Mouse (Mus musculus) lung, postnatal 0 days (tissue): ENCODE data around the gene Spata25. TPM values are rescaled to one million over a fixed set of nuclear protein-coding genes. Genes with fewer than 3 reads are reported as not detected.

Experiments used
- ATAC-seq: fragments of 200-750 bp; cut with Nextera tagmentation; 2 replicates; pipeline ENCODE4 v1.8.0; 2017; ENCODE audit warnings: moderate library complexity
- DNase-seq: peaks from one replicate; pipeline ENCODE4 v3.0.0-alpha.2; 2016; ENCODE audit warnings: low spot score
- H3K27ac ChIP-seq: fragments of 300-500 bp; sonication (generic); 2 replicates; pipeline ENCODE4 v1.5.1; 2014; ENCODE audit warnings: antibody characterized with exemption, mild to moderate bottlenecking, low read length, mixed read lengths
- H3K27me3 ChIP-seq: fragments of 300-500 bp; sonication (generic); replicated peaks from 2 replicates; pipeline ENCODE4 v1.6.1; 2014; ENCODE audit warnings: low read length, mixed read lengths; ENCODE audit not compliant: insufficient read depth
- H3K36me3 ChIP-seq: fragments of 300-500 bp; sonication (generic); 2 replicates; pipeline ENCODE4 v1.6.1; 2014; ENCODE audit warnings: low read length, mixed read lengths; ENCODE audit not compliant: insufficient read depth
- H3K4me1 ChIP-seq: fragments of 300-500 bp; sonication (generic); 2 replicates; pipeline ENCODE4 v1.6.1; 2014; ENCODE audit warnings: antibody characterized with exemption, low read depth, low read length, mixed read lengths; ENCODE audit not compliant: insufficient read depth
- H3K4me2 ChIP-seq: fragments of 300-500 bp; sonication (generic); replicated peaks from 2 replicates; pipeline ENCODE4 v1.6.1; 2014; ENCODE audit warnings: low read depth, mild to moderate bottlenecking, low read length, moderate library complexity, mixed read lengths
- H3K4me3 ChIP-seq: fragments of 300-500 bp; sonication (generic); 2 replicates; pipeline ENCODE4 v1.5.1; 2014; ENCODE audit warnings: low read depth, low read length
- H3K9ac ChIP-seq: fragments of 300-500 bp; sonication (generic); replicated peaks from 2 replicates; pipeline ENCODE4 v1.6.1; 2014; ENCODE audit warnings: low read depth, mild to moderate bottlenecking
- H3K9me3 ChIP-seq: fragments of 300-500 bp; sonication (generic); 2 replicates; pipeline ENCODE4 v1.6.1; 2016; ENCODE audit warnings: low read length, mixed read lengths
- CTCF ChIP-seq: IDR thresholded peaks from 2 replicates; pipeline ENCODE4 v1.5.1; 2016; ENCODE audit warnings: antibody characterized with exemption, mild to moderate bottlenecking
- EP300 ChIP-seq: IDR thresholded peaks from 2 replicates; pipeline ENCODE4 v1.6.1; 2016; ENCODE audit warnings: antibody characterized with exemption, mild to moderate bottlenecking, control low read depth
- WGBS: fragments of 180-500 bp; shearing (Covaris S2); extraction: QIAGEN DNeasy Blood & Tissue Kit; methylation state at CpG from one replicate; pipeline ENCODE4 v1.1.7; 2014; 5-methylcytosine and 5-hydroxymethylcytosine counted together
- polyA plus RNA-seq: library from polyadenylated mRNA; unstranded; fragments of >200 nt; fragmentation: Nextera tagmentation; extraction: Ambion mirVana; gene quantifications from 2 replicates; pipeline ENCODE4 v1.2.1, GENCODE M21; 2015

Gene Spata25
- polyA plus RNA-seq, 1 experiment from 2014 or later, result not detected

DNA sequence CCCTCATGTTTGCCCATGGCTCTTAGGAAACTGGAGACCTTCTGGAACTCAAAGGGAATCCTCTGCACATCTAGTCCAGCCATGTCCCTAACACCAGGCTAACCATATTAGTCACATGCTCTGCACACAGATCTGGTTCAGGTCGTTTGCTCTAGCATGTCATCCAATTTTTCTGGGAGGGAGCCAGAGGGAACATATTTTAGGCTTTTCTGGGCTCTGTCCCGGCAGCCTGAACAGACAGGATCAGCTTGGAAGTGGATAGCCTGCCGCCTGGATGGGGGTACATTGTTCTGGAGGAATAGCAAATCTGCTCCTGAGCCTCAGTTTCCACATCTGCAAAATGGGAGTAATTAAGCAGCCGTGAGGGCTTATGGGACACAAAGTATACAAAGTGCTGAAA, 32.8 kb upstream of the Spata25 start:
- Histone ChIP-seq H3K36me3 (no peaks in the 10 kb centered on the region), H3K9me3 (no peaks in the 10 kb centered on the region), H3K27me3 (no peaks in the 10 kb centered on the region), H3K4me2 (no peak overlapping the region), H3K9ac (no peak overlapping the region), H3K4me1 (peaks cover 29% of the 10 kb centered on the region), H3K27ac (peak overlapping the region; percentile 89; the same call in 1 of the 2 replicates), H3K4me3 (no peak overlapping the region)
- ATAC-seq (no peak), DNase-seq (no peak)
- 44% methylated on average over 4 of the region's 4 CpGs for WGBS
- no peak for TF ChIP-seq CTCF
- TF ChIP-seq EP300, result no peak

GRCm38 (mm10) chr2:164859640-164860432, 31.5 kb upstream of the Spata25 start:
- no peak for DNase-seq
- H3K9me3 ChIP-seq, result no peaks in the 10 kb centered on the region
- H3K27me3 ChIP-seq, result no peaks in the 10 kb centered on the region
- H3K4me2 ChIP-seq, result no peak overlapping the region
- H3K27ac ChIP-seq, result no peak overlapping the region
- 70% methylated on average over 9 of the region's 9 CpGs for WGBS
- no peaks in the 10 kb centered on the region for H3K36me3 ChIP-seq
- peaks cover 30% of the 10 kb centered on the region for H3K4me1 ChIP-seq
- no peak overlapping the region for H3K4me3 ChIP-seq
- ATAC-seq, result no peak
- H3K9ac ChIP-seq, result no peak overlapping the region
- TF ChIP-seq EP300 (no peak), CTCF (no peak)

DNA sequence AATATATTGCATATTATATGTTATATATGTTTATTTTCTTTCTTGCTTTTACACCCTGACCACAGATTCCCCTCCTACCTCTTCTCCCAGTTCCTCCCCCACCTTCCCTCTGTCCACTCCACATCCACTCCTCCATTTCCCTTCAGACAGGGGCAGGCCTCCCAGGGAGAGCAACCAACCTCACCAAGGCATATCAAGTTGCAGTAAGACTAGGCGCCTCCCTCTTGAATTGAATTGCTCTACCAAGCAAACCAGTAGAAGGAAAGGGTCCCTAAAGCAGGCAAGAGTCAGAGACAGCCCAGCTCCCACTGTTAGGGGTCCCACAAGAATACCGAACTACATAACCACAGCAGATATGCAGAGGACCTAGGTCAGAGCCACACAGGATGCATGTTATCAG, 30.8 kb upstream of the Spata25 start:
- Histone ChIP-seq H3K9ac (no peak overlapping the region), H3K4me1 (peaks cover 33% of the 10 kb centered on the region), H3K27me3 (no peaks in the 10 kb centered on the region), H3K4me2 (no peak overlapping the region), H3K27ac (no peak overlapping the region), H3K9me3 (no peaks in the 10 kb centered on the region), H3K36me3 (no peaks in the 10 kb centered on the region), H3K4me3 (no peak overlapping the region)
- WGBS, result 49% methylated on average over 2 of the region's 2 CpGs
- no peak for TF ChIP-seq EP300
- TF ChIP-seq CTCF, result no peak
- ATAC-seq, result no peak
- DNase-seq, result no peak

GRCm38 (mm10) chr2:164857842-164858553, 29.7 kb upstream of the Spata25 start:
- Histone ChIP-seq H3K4me3 (peak overlapping the region; percentile 48), H3K9ac (no peak overlapping the region), H3K27me3 (no peaks in the 10 kb centered on the region), H3K4me1 (peaks cover 33% of the 10 kb centered on the region), H3K36me3 (no peaks in the 10 kb centered on the region), H3K9me3 (no peaks in the 10 kb centered on the region), H3K4me2 (peak overlapping the region; percentile 85), H3K27ac (peak overlapping the region; percentile 35)
- no peak for DNase-seq
- no peak for ATAC-seq
- TF ChIP-seq CTCF, result no peak
- TF ChIP-seq EP300, result no peak
- WGBS, result 17% methylated on average over 19 of the region's 19 CpGs

GRCm38 (mm10) chr2:164857101-164857821, 28.9 kb upstream of the Spata25 start, which contains the start of gene Pltp:
TSS of gene Pltp (minus strand) at chr2:164857711.
- ATAC-seq, result peak; percentile 66
- Histone ChIP-seq H3K27ac (peak within 1 kb of the TSS; percentile 35), H3K36me3 (no peaks in the 10 kb centered on the region), H3K9ac (peak within 1 kb of the TSS; percentile 24; the same call in 1 of the 2 replicates), H3K4me2 (peak within 1 kb of the TSS; percentile 85), H3K4me1 (peaks cover 28% of the 10 kb centered on the region), H3K9me3 (no peaks in the 10 kb centered on the region), H3K27me3 (no peaks in the 10 kb centered on the region), H3K4me3 (peak within 1 kb of the TSS; percentile 48)
- peak; percentile 75 for DNase-seq
- TF ChIP-seq EP300 (no peak), CTCF (no peak)
- WGBS, result under 1% methylated on average over 44 of the region's 47 CpGs
